Comparison of ENCODE assay signal across 15 mouse cellular contexts in the genomic region with DNA sequence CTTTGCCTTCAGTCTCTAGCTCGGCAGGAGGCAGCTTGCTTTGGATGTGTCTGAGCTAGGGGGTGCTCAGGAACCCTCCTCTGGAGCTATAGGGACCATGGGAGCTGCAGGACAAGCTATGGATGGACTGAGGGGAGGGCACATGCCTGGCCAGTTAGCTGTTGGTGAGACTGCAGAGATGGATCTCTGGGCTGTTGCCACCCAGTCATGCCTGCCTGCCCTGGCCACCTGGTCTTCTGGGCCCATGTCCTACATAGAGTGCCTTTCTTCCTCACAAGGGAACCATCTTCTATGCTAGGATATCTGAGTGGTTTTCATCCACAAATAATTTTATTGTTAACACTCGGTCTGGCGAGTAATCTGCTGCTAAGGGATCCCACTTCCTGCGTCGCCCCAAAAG. TPM values are rescaled to one million over a fixed set of nuclear protein-coding genes. Genes with fewer than 3 reads are reported as not detected.
DNase-seq lines count a peak whose midpoint lies in the region; ATAC-seq and TF ChIP-seq lines count a peak whose summit lies in the region.
"Had no signal": no experiment of that assay in that cellular context is flagged by ENCODE, and none has a peak within 500 bp of the region (broad histone marks: within the 10 kb centered on the region; RNA-seq: fewer than 3 reads in every experiment).

No protein-coding gene starts in this region.

- no peak overlapping the region for H3K4me2 ChIP-seq in heart, postnatal 0 days (ENCODE audit: low read depth, low read length)
- H3K4me2 ChIP-seq in heart, embryonic 11.5 days = no peak overlapping the region
- no peak overlapping the region for H3K4me2 ChIP-seq in midbrain, embryonic 15.5 days
- H3K4me2 ChIP-seq: midbrain, embryonic 11.5 days had no signal

- H3K27me3 ChIP-seq in heart, postnatal 0 days (ENCODE audit: control insufficient read depth, insufficient read depth, low read length) = no peaks in the 10 kb centered on the region
- no peaks in the 10 kb centered on the region for H3K27me3 ChIP-seq in heart, embryonic 11.5 days (ENCODE audit: control insufficient read depth, insufficient read depth, low read length)
- no peaks in the 10 kb centered on the region for H3K27me3 ChIP-seq in megakaryocyte, embryonic 14.5 days (replicated peaks)
- H3K27me3 ChIP-seq in midbrain, embryonic 15.5 days (replicated peaks) = no peaks in the 10 kb centered on the region

- no peak for ATAC-seq in heart, postnatal 0 days (ENCODE audit: insufficient read depth, low read depth)
- ATAC-seq in heart, embryonic 11.5 days (replicated peaks; ENCODE audit: insufficient number of reproducible peaks, low FRiP score, low TSS enrichment) = no peak
- ATAC-seq in megakaryocyte, adult 5-6 weeks (ENCODE audit: poor library complexity, severe bottlenecking) = no peak
- no peak for ATAC-seq in midbrain, embryonic 15.5 days (replicated peaks)
- ATAC-seq: forebrain, embryonic 14.5 days had no signal

- peaks cover 30% of the 10 kb centered on the region for H3K4me1 ChIP-seq in heart, postnatal 0 days (ENCODE audit: control insufficient read depth, insufficient read depth)
- peaks cover 10% of the 10 kb centered on the region for H3K4me1 ChIP-seq in heart, embryonic 11.5 days (ENCODE audit: control insufficient read depth, insufficient read depth, low read length)
- H3K4me1 ChIP-seq in megakaryocyte, embryonic 14.5 days = peaks cover 70% of the 10 kb centered on the region
- H3K4me1 ChIP-seq in midbrain, embryonic 15.5 days = no peaks in the 10 kb centered on the region
- H3K4me1 ChIP-seq: limb, embryonic 10.5 days had no signal

- peak overlapping the region; percentile 8; the same call in 1 of the 2 replicates for H3K27ac ChIP-seq in heart, postnatal 0 days (ENCODE audit: low read depth)
- no peak overlapping the region for H3K27ac ChIP-seq in heart, embryonic 11.5 days (ENCODE audit: low read depth, low read length)
- H3K27ac ChIP-seq in macrophage = peak overlapping the region; percentile 95
- H3K27ac ChIP-seq in midbrain, embryonic 15.5 days = no peak overlapping the region
- H3K27ac ChIP-seq: limb, embryonic 10.5 days had no signal

- H3K79me2 ChIP-seq in macrophage (ENCODE audit: inconsistent target) = no peaks in the 10 kb centered on the region

- DNase-seq in adrenal gland, postnatal 14 days = peak; percentile 3
- no peak for DNase-seq in adrenal gland, postnatal 25 days
- DNase-seq in heart, postnatal 0 days (ENCODE audit: low spot score) = no peak
- DNase-seq: adrenal gland, adult 8-10 months; right cerebral cortex, postnatal 25 days had no signal

- H3K9ac ChIP-seq in heart, postnatal 0 days (replicated peaks; ENCODE audit: low read depth, low read length) = no peak overlapping the region
- no peak overlapping the region for H3K9ac ChIP-seq in heart, embryonic 11.5 days (ENCODE audit: low read depth, low read length)
- no peak overlapping the region for H3K9ac ChIP-seq in midbrain, embryonic 15.5 days

- no peak for TF ChIP-seq EP300 in heart, postnatal 0 days (IDR thresholded peaks at IDR 0.05; ENCODE audit: low read depth)

- TF ChIP-seq CTCF in heart, postnatal 0 days (IDR thresholded peaks at IDR 0.05; ENCODE audit: low read depth) = no peak

- H3K4me3 ChIP-seq in heart, postnatal 0 days (ENCODE audit: low read depth, low read length) = no peak overlapping the region
- no peak overlapping the region for H3K4me3 ChIP-seq in heart, embryonic 11.5 days (ENCODE audit: low read depth, low read length)
- peak overlapping the region; percentile 29 for H3K4me3 ChIP-seq in megakaryocyte, embryonic 14.5 days (replicated peaks)
- no peak overlapping the region for H3K4me3 ChIP-seq in macrophage (ENCODE audit: inconsistent target)
- H3K4me3 ChIP-seq in midbrain, embryonic 15.5 days = no peak overlapping the region
- H3K4me3 ChIP-seq: limb, embryonic 10.5 days; myocyte had no signal

- H3K36me3 ChIP-seq in heart, postnatal 0 days (replicated peaks; ENCODE audit: control insufficient read depth, insufficient read depth, low read length) = no peaks in the 10 kb centered on the region
- H3K36me3 ChIP-seq in heart, embryonic 11.5 days (ENCODE audit: control insufficient read depth, insufficient read depth, low read length) = no peaks in the 10 kb centered on the region
- H3K36me3 ChIP-seq in megakaryocyte, embryonic 14.5 days (replicated peaks; ENCODE audit: low read length) = peaks cover 4% of the 10 kb centered on the region
- no peaks in the 10 kb centered on the region for H3K36me3 ChIP-seq in macrophage (ENCODE audit: inconsistent target)
- H3K36me3 ChIP-seq in midbrain, embryonic 15.5 days (replicated peaks) = no peaks in the 10 kb centered on the region
- H3K36me3 ChIP-seq: limb, embryonic 10.5 days had no signal

- no peaks in the 10 kb centered on the region for H3K9me3 ChIP-seq in heart, postnatal 0 days (replicated peaks; ENCODE audit: control insufficient read depth, low read length)
- no peaks in the 10 kb centered on the region for H3K9me3 ChIP-seq in heart, embryonic 11.5 days (replicated peaks; ENCODE audit: control insufficient read depth, low read length)
- H3K9me3 ChIP-seq in megakaryocyte, embryonic 14.5 days = no peaks in the 10 kb centered on the region
- no peaks in the 10 kb centered on the region for H3K9me3 ChIP-seq in midbrain, embryonic 15.5 days
- H3K9me3 ChIP-seq: limb, embryonic 10.5 days had no signal

- 73% methylated on average over 5 of the region's 5 CpGs for WGBS in heart, postnatal 0 days
- 74% methylated on average over 5 of the region's 5 CpGs for WGBS in heart, embryonic 11.5 days (ENCODE audit: insufficient replicate concordance)
- WGBS in macrophage (ENCODE audit: missing documents) = 90% methylated on average over 5 of the region's 5 CpGs
- 82% methylated on average over 5 of the region's 5 CpGs for WGBS in midbrain, embryonic 15.5 days

RNA-seq across cellular contexts. Expression of a gene that starts 6.4 kb away (rescaled TPM):
- 2.7 and 3.9 TPM in 2 replicates for total RNA-seq in adrenal gland, postnatal 14 days (2021)
- total RNA-seq in adrenal gland, postnatal 25 days (2021) = 3.0 and 4.0 TPM in 2 replicates
- 0.31 and 0.42 TPM in 2 replicates for total RNA-seq in heart, postnatal 0 days (2014; rRNA removed; ENCODE audit: low replicate concordance)
- 0.08 TPM in 1 of 2 replicates, not detected in the other for polyA plus RNA-seq in heart, postnatal 0 days (2015; fragmentation: Nextera tagmentation; extraction: Ambion mirVana)
- not detected in 2 replicates for polyA plus RNA-seq in heart, embryonic 11.5 days (2014; fragmentation: Nextera tagmentation; extraction: Ambion mirVana)
- not detected in 2 replicates for polyA plus RNA-seq in megakaryocyte, embryonic 14.5 days (2012; ENCODE audit: insufficient read depth, low replicate concordance)
- total RNA-seq in megakaryocyte, adult 5-6 weeks (2015) = 0.11 TPM in 1 of 2 replicates, not detected in the other
- not detected in 2 replicates for total RNA-seq in megakaryocyte, adult 5-6 weeks (2017)
- 1 to 10 TPM in 7 of 26 experiments, under 1 TPM in 16, not detected in 3; 0.31 to 2.4 (median 0.62) TPM for total RNA-seq in macrophage (2018; cell fraction: chromatin; rRNA removed)
- under 1 TPM in 24 of 26 experiments, not detected in 2; 0.07 to 0.26 (median 0.15) TPM for total RNA-seq in macrophage (2018; cell fraction: cytosol; rRNA removed)
- total RNA-seq in macrophage (2018; cell fraction: nucleus; rRNA removed) = 1 to 10 TPM in 2 of 26 experiments, under 1 TPM in 12, not detected in 12; 0.23 to 1.5 (median 0.38) TPM
- 0.17 to 0.21 TPM (median 0.19 TPM) in 3 replicates for polyA plus RNA-seq in macrophage (2018)
- 2.3 and 2.4 TPM in 2 replicates for polyA plus RNA-seq in midbrain, embryonic 15.5 days (2015; fragmentation: Nextera tagmentation; extraction: Ambion mirVana)
- polyA plus RNA-seq: liver, embryonic 16.5 days had no signal

RNA-seq across cellular contexts. Expression of a gene that starts 6.7 kb away (rescaled TPM):
- total RNA-seq in adrenal gland, postnatal 14 days (2021) = 3.8 and 3.9 TPM in 2 replicates
- 5.8 and 6.3 TPM in 2 replicates for total RNA-seq in adrenal gland, postnatal 25 days (2021)
- total RNA-seq in heart, postnatal 0 days (2014; rRNA removed; ENCODE audit: low replicate concordance) = 1.9 and 2.9 TPM in 2 replicates
- 3.9 and 5.0 TPM in 2 replicates for polyA plus RNA-seq in heart, postnatal 0 days (2015; fragmentation: Nextera tagmentation; extraction: Ambion mirVana)
- polyA plus RNA-seq in heart, embryonic 11.5 days (2014; fragmentation: Nextera tagmentation; extraction: Ambion mirVana) = 4.9 and 6.2 TPM in 2 replicates
- 2.9 TPM in 1 of 2 replicates, not detected in the other for polyA plus RNA-seq in megakaryocyte, embryonic 14.5 days (2012; ENCODE audit: insufficient read depth, low replicate concordance)
- 1.3 and 3.4 TPM in 2 replicates for total RNA-seq in megakaryocyte, adult 5-6 weeks (2015)
- 0.81 and 3.2 TPM in 2 replicates for total RNA-seq in megakaryocyte, adult 5-6 weeks (2017)
- 10 to 100 TPM in 25 of 26 experiments, 1 to 10 TPM in 1; 6.5 to 82.5 (median 31.4) TPM for total RNA-seq in macrophage (2018; cell fraction: chromatin; rRNA removed)
- total RNA-seq in macrophage (2018; cell fraction: cytosol; rRNA removed) = 10 to 100 TPM; 20.5 to 77.7 (median 44.0) TPM
- total RNA-seq in macrophage (2018; cell fraction: nucleus; rRNA removed) = 100 to 1,000 TPM in 2 of 26 experiments, 10 to 100 TPM in 23, 1 to 10 TPM in 1; 7.1 to 116 (median 41.1) TPM
- polyA plus RNA-seq in macrophage (2018) = 73.4 to 159 TPM (median 94.3 TPM) in 3 replicates
- polyA plus RNA-seq in midbrain, embryonic 15.5 days (2015; fragmentation: Nextera tagmentation; extraction: Ambion mirVana) = 4.1 and 4.6 TPM in 2 replicates

RNA-seq across cellular contexts. Expression of a gene that starts 28.8 kb away (rescaled TPM):
- 10.9 and 11.2 TPM in 2 replicates for total RNA-seq in adrenal gland, postnatal 14 days (2021)
- total RNA-seq in adrenal gland, postnatal 25 days (2021) = 20.9 and 25.4 TPM in 2 replicates
- total RNA-seq in heart, postnatal 0 days (2014; rRNA removed; ENCODE audit: low replicate concordance) = 9.0 and 9.4 TPM in 2 replicates
- polyA plus RNA-seq in heart, postnatal 0 days (2015; fragmentation: Nextera tagmentation; extraction: Ambion mirVana) = 6.0 and 7.4 TPM in 2 replicates
- 8.4 TPM in 2 replicates for polyA plus RNA-seq in heart, embryonic 11.5 days (2014; fragmentation: Nextera tagmentation; extraction: Ambion mirVana)
- 11.6 and 15.8 TPM in 2 replicates for polyA plus RNA-seq in megakaryocyte, embryonic 14.5 days (2012; ENCODE audit: insufficient read depth, low replicate concordance)
- 3.0 and 3.3 TPM in 2 replicates for total RNA-seq in megakaryocyte, adult 5-6 weeks (2015)
- 1.8 and 2.6 TPM in 2 replicates for total RNA-seq in megakaryocyte, adult 5-6 weeks (2017)
- 100 to 1,000 TPM in 1 of 26 experiments, 10 to 100 TPM in 25; 20.0 to 106 (median 39.1) TPM for total RNA-seq in macrophage (2018; cell fraction: chromatin; rRNA removed)
- 10 to 100 TPM; 12.0 to 39.3 (median 24.7) TPM for total RNA-seq in macrophage (2018; cell fraction: cytosol; rRNA removed)
- total RNA-seq in macrophage (2018; cell fraction: nucleus; rRNA removed) = 10 to 100 TPM; 13.7 to 86.6 (median 34.0) TPM
- 25.2 to 32.3 TPM (median 28.0 TPM) in 3 replicates for polyA plus RNA-seq in macrophage (2018)
- 5.2 and 5.3 TPM in 2 replicates for polyA plus RNA-seq in midbrain, embryonic 15.5 days (2015; fragmentation: Nextera tagmentation; extraction: Ambion mirVana)

Comparison
In these comparisons a context has a peak if more than half of its experiments do, and no peak if none do; other contexts are left out.
1. H3K27ac ChIP-seq: peak in heart, postnatal 0 days (single experiment) and macrophage (single experiment); none in heart, embryonic 11.5 days (single experiment) and midbrain, embryonic 15.5 days (single experiment).
2. RNA of a gene that starts 6.7 kb away (polyA plus RNA-seq): 73.4 to 159 TPM in macrophage; 3.9 to 5.0 TPM in heart, postnatal 0 days, 4.9 to 6.2 TPM in heart, embryonic 11.5 days, 4.1 to 4.6 TPM in midbrain, embryonic 15.5 days and 2.9 TPM in megakaryocyte, embryonic 14.5 days; every median in the first group is over 10 times any median in the second.